Mouse (Mus musculus) left cerebral cortex, postnatal 4 days (tissue): Measurements from ENCODE around the gene Tpt1. TPM values are rescaled to one million over a fixed set of nuclear protein-coding genes. Genes with fewer than 3 reads are reported as not detected.
"Not testable (repeated sequence)": the region's sequence is repeated elsewhere in the genome, so short reads cannot be mapped to it uniquely, and the experiment has no call there.

Experiments used
- DNase-seq: peaks from one replicate; pipeline ENCODE4 v3.0.0-alpha.2; 2022
- intact Hi-C: fragments of 180-260 bp; cut with DNase I; formaldehyde crosslinking; loops from one replicate; pipeline ENCODE4 v1.15.1; 2025
- total RNA-seq, 2 experiments: library from RNA; stranded (reverse); gene quantifications; 2 replicates each; pipeline ENCODE4 v1.2.3; 2021

The Tpt1 gene
- total RNA-seq, 2 experiments from 2014 or later: 1,734 to 1,903 TPM

DNA sequence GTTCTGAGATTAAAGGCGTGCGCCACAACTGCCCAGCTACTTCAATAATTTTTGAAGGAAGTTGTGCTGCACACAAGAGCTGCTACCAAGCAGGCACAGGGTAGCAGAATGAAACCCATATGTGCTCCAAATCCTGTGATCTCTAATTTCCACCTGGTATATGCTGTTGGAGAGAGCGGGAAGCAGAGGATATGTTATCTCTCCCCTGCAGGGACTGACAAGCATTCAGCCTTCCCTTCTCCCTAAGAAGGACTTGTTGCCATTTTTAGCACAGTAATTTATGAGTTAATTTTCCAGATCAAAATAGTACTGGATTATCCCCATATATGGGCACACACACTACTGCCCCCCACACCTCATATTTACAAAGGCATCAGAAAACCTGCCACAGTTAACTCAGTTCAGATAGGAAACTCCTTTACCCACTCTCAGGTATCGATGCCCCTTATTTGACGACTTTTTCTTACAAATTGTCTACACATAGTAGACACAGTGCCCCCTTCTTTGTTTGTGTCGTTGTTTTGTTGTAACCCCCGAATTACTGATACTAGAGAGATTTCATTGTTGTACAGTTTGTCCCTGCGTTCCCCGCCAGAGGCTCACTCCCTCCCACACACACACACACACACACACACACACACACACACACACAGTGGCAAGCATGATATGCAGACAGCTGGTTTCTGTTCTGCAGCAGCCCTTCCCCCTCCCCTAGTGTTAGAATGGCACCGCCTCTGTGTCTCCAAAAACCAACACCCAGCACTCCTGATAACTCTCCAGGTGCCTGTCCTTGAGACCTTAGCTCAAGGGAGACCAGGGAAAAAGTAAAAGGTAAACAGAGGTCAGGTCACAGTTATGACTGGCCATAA, 7.6 kb upstream of the Tpt1 start:
- no peak for DNase-seq
- intact Hi-C loops: no loop called here

DNA sequence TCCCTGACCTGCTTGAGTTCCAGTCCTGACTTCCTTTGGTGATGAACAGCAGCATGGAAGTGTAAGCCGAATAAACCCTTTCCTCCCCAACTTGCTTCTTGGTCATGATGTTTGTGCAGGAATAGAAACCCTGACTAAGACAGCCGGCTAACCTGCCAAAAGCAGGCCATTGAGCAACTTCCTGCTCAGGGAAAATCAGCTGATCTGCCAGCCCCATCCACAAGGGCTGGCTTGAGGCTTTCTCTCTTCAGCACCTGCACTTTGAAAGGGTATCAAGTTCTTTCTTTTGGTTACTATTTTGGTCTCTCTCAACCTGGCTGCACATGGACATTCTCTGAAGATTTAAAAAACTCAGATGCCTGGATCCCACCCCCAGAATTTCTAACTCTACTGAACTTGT, 3.1 kb upstream of the Tpt1 start:
- intact Hi-C loops: not testable (repeated sequence)

GRCm38 (mm10) chr14:75844111-75844695, 690 bp upstream of the Tpt1 start:
- no peak for DNase-seq
- intact Hi-C loops: no loop called here

More for the DNA sequence above, 3.1 kb upstream of the Tpt1 start:
- not testable (repeated sequence) for DNase-seq

- intact Hi-C loops: no loop called here
- DNase-seq: peak; percentile 88
Measured at GRCm38 (mm10) chr14:75845698-75846115, 814 bp downstream of the Tpt1 start.

- DNase-seq: no peak
- intact Hi-C loops: no loop called here
Measured at GRCm38 (mm10) chr14:75847669-75848068, 2.8 kb downstream of the Tpt1 start.

DNA sequence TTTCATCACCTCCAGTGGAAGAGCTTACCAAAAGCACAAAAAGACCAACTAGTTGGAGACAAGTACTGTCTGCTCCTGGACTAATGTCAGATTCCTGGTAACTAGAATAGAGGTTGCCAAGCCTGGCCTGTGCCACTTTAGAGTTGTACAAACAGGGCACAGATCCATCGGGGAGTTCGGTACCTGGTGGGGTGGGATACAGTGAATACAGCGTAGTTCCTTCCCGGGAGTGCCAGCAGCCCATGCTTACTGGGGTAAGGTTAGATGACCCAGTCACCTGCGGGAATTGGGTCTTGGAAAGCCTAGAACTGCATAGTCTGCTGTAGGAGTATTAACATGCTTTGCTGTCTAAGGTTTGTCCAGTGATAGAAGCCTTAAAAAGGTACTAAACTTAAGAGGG, 3.6 kb downstream of the Tpt1 start:
- intact Hi-C loops: no loop called here
- DNase-seq: no peak

DNA sequence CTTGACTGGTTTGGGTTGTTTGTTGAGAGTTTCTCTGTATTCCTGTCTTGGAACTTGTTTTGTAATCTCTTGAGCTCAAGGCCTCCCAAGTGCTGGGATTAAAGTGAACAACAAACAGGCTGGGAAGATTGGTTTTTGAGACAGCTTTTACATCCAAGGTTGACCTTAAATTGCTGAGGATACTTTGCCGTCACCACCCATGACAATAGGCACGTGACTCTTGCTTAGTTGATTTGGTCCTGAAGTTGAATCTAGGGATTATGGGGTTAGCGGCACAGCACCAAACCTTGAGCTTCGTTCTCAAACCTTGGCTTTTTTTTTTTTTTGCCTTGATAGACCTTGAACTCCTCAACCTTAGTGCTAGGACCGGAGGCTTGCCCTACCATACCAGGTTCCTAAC, 4.3 kb downstream of the Tpt1 start:
- DNase-seq: no peak
- intact Hi-C loops: no loop called here

- intact Hi-C loops: no loop called here
- no peak for DNase-seq
Measured at GRCm38 (mm10) chr14:75849842-75850568, 5.1 kb downstream of the Tpt1 start.

GRCm38 (mm10) chr14:75850819-75851218, 5.9 kb downstream of the Tpt1 start:
- intact Hi-C loops: no loop called here
- DNase-seq: no peak

- intact Hi-C loops: no loop called here
Measured at GRCm38 (mm10) chr14:75852016-75852415, 7.1 kb downstream of the Tpt1 start.

GRCm38 (mm10) chr14:75855263-75855992, 10.5 kb downstream of the Tpt1 start:
- no peak for DNase-seq
- intact Hi-C loops: no loop called here

More at GRCm38 (mm10) chr14:75852016-75852415, 7.1 kb downstream of the Tpt1 start:
- no peak for DNase-seq

DNA sequence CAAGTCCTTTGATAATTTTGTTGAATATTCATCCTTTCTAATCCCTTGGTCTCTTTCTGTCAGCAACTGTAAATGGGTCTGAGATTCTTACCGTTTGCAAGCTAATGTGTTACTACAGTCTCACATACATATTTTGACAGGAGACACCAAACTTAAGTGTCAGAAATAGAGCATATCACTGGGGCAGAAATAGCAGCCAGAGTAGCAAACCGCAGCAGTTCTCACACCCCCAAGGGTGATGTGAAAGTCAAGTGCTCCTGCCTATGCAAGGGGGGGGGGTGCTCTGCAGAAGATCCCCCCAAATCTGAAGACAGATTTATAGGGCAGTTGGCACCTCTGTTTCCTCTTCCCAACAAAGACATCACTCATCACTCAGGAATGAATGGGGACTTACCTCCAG, 13.3 kb downstream of the Tpt1 start:
- no peak for DNase-seq

GRCm38 (mm10) chr14:75859619-75860018, 14.7 kb downstream of the Tpt1 start:
- intact Hi-C loops: no loop called here
- DNase-seq: no peak

More for the DNA sequence above, 13.3 kb downstream of the Tpt1 start:
- intact Hi-C loops: no loop called here

GRCm38 (mm10) chr14:75862701-75863100, 17.8 kb downstream of the Tpt1 start:
- intact Hi-C loops: no loop called here
- DNase-seq: no peak

DNA sequence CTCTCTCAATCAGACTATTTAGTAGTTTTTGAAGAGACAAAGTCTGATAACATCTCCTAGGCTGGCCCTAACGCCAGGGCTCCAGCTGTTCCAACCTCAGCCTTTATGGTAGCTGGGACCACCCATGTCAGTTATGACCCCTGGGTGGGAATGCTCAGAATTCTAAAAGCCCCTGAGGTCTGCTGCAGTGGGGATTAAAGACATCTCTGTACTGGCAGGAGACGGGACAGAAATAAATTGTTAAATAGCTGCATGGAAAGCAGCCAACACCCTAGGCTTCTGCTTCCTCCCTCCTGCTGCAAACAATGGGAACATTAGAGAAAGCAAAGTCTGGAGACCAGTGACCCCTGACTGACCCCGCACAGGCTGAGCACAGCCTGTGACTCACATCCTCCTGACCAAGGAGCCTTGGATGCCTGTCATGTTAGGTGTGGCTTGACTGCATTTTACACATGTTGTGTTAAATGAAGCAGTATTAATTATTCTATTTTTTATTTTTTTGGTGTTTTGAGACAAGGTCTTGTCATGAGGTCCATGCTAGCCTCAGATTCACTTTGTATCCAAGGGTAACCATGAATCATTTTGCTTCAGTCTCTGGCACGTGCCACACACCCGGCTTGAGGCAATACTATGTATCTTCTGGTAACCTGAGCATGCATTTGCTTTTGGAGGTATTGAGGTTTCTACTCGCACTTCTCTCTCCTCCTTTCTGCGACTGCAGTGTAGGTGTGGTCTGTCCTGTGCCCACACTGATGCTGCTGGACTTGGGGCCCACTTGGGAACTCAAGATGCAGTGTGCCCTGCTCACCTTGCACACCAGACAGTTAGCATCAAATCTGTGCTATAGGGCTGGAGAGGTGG, 18.9 kb downstream of the Tpt1 start:
- DNase-seq: no peak
- intact Hi-C loops: no loop called here

DNA sequence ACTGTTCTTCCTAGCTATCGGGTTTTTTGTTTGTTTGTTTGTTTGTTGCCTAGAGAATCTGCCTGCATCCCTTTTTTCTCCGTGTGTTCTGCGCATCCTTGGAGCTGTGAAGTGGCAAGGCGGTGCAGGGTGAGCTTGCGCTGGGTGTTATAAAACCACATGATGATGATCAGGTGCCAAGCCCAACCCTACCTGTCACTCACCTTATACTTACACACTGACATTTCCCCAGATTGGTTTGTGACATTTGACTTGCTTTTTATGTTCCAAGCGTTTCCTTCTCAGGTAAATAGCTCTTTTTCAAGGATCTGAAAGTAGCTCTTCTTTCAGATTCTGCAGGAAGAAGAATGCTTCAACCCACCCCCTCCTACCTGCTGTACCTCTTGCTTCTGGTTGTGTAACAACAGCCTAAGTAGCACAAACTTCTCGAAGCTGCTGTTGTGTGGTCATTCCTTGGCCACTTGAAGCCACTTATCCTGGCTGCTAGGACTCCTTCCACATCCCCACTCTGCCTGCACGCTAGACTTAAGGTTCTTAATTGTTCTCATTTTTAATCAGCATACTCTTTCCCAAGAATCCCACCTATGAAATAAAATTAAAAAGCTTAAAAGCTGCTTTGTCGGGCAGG, 21.9 kb downstream of the Tpt1 start:
- no peak for DNase-seq
- intact Hi-C loops: no loop called here

GRCm38 (mm10) chr14:75868028-75868427, 23.1 kb downstream of the Tpt1 start:
- DNase-seq, intact Hi-C loops: not testable (repeated sequence)

- intact Hi-C loops: loop anchor here (10.0 kb wide), 1 partner anchor 95 kb away; no protein-coding TSS in a partner anchor
- no peak for DNase-seq
Measured at GRCm38 (mm10) chr14:75869769-75870363, 25.0 kb downstream of the Tpt1 start.

DNA sequence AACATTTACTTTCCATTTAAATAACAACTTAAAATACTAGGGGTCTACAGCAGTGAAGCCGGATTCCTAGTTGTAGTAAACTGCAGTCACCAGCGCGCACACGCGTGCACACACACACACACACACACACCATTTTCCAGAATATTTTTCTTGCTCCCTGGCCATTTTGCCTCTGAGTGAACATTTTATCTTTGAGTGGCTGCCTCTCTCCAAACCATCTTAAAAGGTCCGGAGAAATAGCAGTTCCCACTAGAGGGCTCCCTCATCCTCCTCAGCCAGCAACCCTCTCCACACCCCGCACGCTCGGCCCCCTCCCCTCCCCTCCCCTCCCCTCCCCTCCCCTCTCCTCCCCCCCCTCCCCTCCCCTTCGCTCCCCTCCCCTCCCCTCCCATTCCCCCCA, 25.7 kb downstream of the Tpt1 start:
- DNase-seq: peak; percentile 59
- intact Hi-C loops: loop anchor here (10.0 kb wide), 1 partner anchor 94 kb away; no protein-coding TSS in a partner anchor
